Comparison of ENCODE assay signal across 25 mouse cellular contexts in the genomic region with DNA sequence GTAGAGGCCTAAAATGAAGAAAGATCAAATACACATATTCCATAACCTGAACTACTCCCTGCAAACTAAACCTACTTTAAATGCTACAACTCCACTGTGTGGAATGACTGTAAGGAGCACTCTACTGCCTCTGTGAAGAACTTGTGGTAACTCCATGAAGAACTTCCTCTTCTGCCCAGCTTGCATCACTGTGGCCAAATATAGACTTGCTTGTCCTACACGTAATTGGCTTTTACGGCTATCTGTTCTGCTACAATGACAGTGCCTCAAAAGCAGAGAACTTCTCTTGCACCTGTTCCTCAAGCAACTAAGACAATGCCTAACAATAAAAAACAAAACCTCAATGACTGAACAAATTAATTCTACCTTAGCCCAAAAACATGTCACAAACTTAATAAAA. TPM values are rescaled to one million over a fixed set of nuclear protein-coding genes. Genes with fewer than 3 reads are reported as not detected.
DNase-seq lines count a peak whose midpoint lies in the region; ATAC-seq and TF ChIP-seq lines count a peak whose summit lies in the region.
"Had no signal": no experiment of that assay in that cellular context is flagged by ENCODE, and none has a peak within 500 bp of the region (broad histone marks: within the 10 kb centered on the region; RNA-seq: fewer than 3 reads in every experiment).

No protein-coding gene starts in this region.

- WGBS in lung, postnatal 0 days = 82% methylated on average over 2 of the region's 2 CpGs
- 95% methylated on average over 2 of the region's 2 CpGs for WGBS in forebrain, embryonic 13.5 days

- H3K9me3 ChIP-seq in lung, postnatal 0 days (ENCODE audit: low read length) = no peaks in the 10 kb centered on the region
- H3K9me3 ChIP-seq in forebrain, embryonic 13.5 days (replicated peaks) = no peaks in the 10 kb centered on the region
- H3K9me3 ChIP-seq: forebrain, embryonic 10.5 days; heart, embryonic 13.5 days; lung, embryonic 15.5 days; midbrain, embryonic 10.5 days; stomach, embryonic 15.5 days had no signal

- DNase-seq in lung, postnatal 0 days (ENCODE audit: low spot score) = peak; percentile 6
- no peak for DNase-seq in lung, postnatal 14 days
- DNase-seq in B cell, adult 2 months = peak; percentile 46 to 54
- DNase-seq in testis, postnatal 10 days (ENCODE audit: low spot score) = no peak
- DNase-seq: adrenal gland, postnatal 14 days; cerebellum, adult 11-12 months; cerebellum, postnatal 25 days; heart, postnatal 36 days; kidney, postnatal 10 days; left cerebral cortex, postnatal 4 days; liver; retina, postnatal 1 day; right cerebral cortex, postnatal 4 days had no signal

- H3K27ac ChIP-seq in lung, postnatal 0 days (ENCODE audit: low read length) = no peak overlapping the region
- H3K27ac ChIP-seq in forebrain, embryonic 13.5 days = no peak overlapping the region
- H3K27ac ChIP-seq: forebrain, embryonic 10.5 days; heart, embryonic 13.5 days; layer of hippocampus, adult 2 months; left cerebral cortex, adult 2 months; lung, embryonic 15.5 days; midbrain, embryonic 10.5 days; stomach, embryonic 15.5 days had no signal

- TF ChIP-seq CTCF in lung, postnatal 0 days (IDR thresholded peaks at IDR 0.05) = no peak

- TF ChIP-seq EP300 in lung, postnatal 0 days (IDR thresholded peaks at IDR 0.05) = no peak

- no peak overlapping the region for H3K4me3 ChIP-seq in lung, postnatal 0 days (ENCODE audit: low read depth, low read length)
- no peak overlapping the region for H3K4me3 ChIP-seq in forebrain, embryonic 13.5 days
- H3K4me3 ChIP-seq: forebrain, embryonic 10.5 days; heart, embryonic 13.5 days; layer of hippocampus, adult 2 months; left cerebral cortex, adult 2 months; lung, embryonic 15.5 days; midbrain, embryonic 10.5 days; stomach, embryonic 15.5 days had no signal

- no peak overlapping the region for H3K4me2 ChIP-seq in lung, postnatal 0 days (replicated peaks; ENCODE audit: low read depth, low read length)
- no peak overlapping the region for H3K4me2 ChIP-seq in forebrain, embryonic 13.5 days
- H3K4me2 ChIP-seq: heart, embryonic 13.5 days; lung, embryonic 15.5 days; stomach, embryonic 15.5 days had no signal

- no peaks in the 10 kb centered on the region for H3K4me1 ChIP-seq in lung, postnatal 0 days (ENCODE audit: insufficient read depth, low read depth, low read length)
- peaks cover 10% of the 10 kb centered on the region for H3K4me1 ChIP-seq in forebrain, embryonic 13.5 days
- H3K4me1 ChIP-seq: stomach, embryonic 15.5 days had no signal

- no peaks in the 10 kb centered on the region for H3K27me3 ChIP-seq in lung, postnatal 0 days (replicated peaks; ENCODE audit: insufficient read depth, low read length)
- no peaks in the 10 kb centered on the region for H3K27me3 ChIP-seq in forebrain, embryonic 13.5 days
- H3K27me3 ChIP-seq: heart, embryonic 13.5 days; lung, embryonic 15.5 days; stomach, embryonic 15.5 days had no signal

- H3K36me3 ChIP-seq in lung, postnatal 0 days (ENCODE audit: insufficient read depth, low read length) = no peaks in the 10 kb centered on the region
- H3K36me3 ChIP-seq in forebrain, embryonic 13.5 days (ENCODE audit: poor library complexity, severe bottlenecking) = peaks cover 9% of the 10 kb centered on the region; the same call in 1 of the 2 replicates
- H3K36me3 ChIP-seq: heart, embryonic 13.5 days; lung, embryonic 15.5 days; stomach, embryonic 15.5 days had no signal

- ATAC-seq in lung, postnatal 0 days = no peak
- ATAC-seq in common myeloid progenitor, adult 5-6 weeks (replicated peaks; ENCODE audit: low read depth, poor library complexity, severe bottlenecking) = peak; percentile 97
- peak; percentile 82 for ATAC-seq in neutrophil, adult 5-6 weeks (ENCODE audit: extremely low read depth, insufficient number of reproducible peaks, low FRiP score, poor library complexity, severe bottlenecking)
- ATAC-seq in forebrain, embryonic 13.5 days = no peak
- ATAC-seq: hindbrain, embryonic 16.5 days; intestine, embryonic 16.5 days had no signal

- H3K9ac ChIP-seq in lung, postnatal 0 days (replicated peaks; ENCODE audit: low read depth) = no peak overlapping the region
- H3K9ac ChIP-seq in forebrain, embryonic 13.5 days = no peak overlapping the region
- H3K9ac ChIP-seq: heart, embryonic 13.5 days; lung, embryonic 15.5 days; stomach, embryonic 15.5 days had no signal

RNA-seq across cellular contexts. Expression of gene Dclk2, which starts 26.2 kb away (rescaled TPM):
- 1.6 and 2.1 TPM in 2 replicates for polyA plus RNA-seq in lung, postnatal 0 days (2015; fragmentation: Nextera tagmentation; extraction: Ambion mirVana)
- total RNA-seq in common myeloid progenitor, adult 5-6 weeks (2017) = 1.7 and 2.0 TPM in 2 replicates
- 19.1 and 25.3 TPM in 2 replicates for total RNA-seq in neutrophil, adult 5-6 weeks (2017)
- 81.1 and 87.2 TPM in 2 replicates for polyA plus RNA-seq in forebrain, embryonic 13.5 days (2015; fragmentation: Nextera tagmentation; extraction: Ambion mirVana)

Comparison
In these comparisons a context has a peak if more than half of its experiments do, and no peak if none do; other contexts are left out.
1. DNase-seq: peak in lung, postnatal 0 days (single experiment) and B cell, adult 2 months (2 of 2); none in lung, postnatal 14 days (single experiment) and testis, postnatal 10 days (single experiment).
2. ATAC-seq: peak in common myeloid progenitor, adult 5-6 weeks (single experiment) and neutrophil, adult 5-6 weeks (single experiment); none in lung, postnatal 0 days (single experiment) and forebrain, embryonic 13.5 days (single experiment).